Mouse (Mus musculus) retina, embryonic 14.5 days (tissue): ENCODE measurements around the gene Grm1.

Source experiments
- DNase-seq: peaks from one replicate; pipeline ENCODE4 v3.0.0-alpha.2; 2015; ENCODE audit warnings: low spot score

Grm1 gene

GRCm38 (mm10) chr10:10964490-10965150 is 117.5 kb downstream of the Grm1 start:
- no peak for DNase-seq

- DNase-seq: no peak
These were observed 131.6 kb downstream of the Grm1 start for GRCm38 (mm10) chr10:10950557-10950956.

GRCm38 (mm10) chr10:10949172-10949571 is 133.0 kb downstream of the Grm1 start:
- no peak for DNase-seq

GRCm38 (mm10) chr10:10947531-10947930 is 134.6 kb downstream of the Grm1 start:
- DNase-seq: no peak

- DNase-seq: no peak
These were observed 138.2 kb downstream of the Grm1 start for GRCm38 (mm10) chr10:10944003-10944402.

- no peak for DNase-seq
These were observed 139.9 kb downstream of the Grm1 start for GRCm38 (mm10) chr10:10942248-10942647.

GRCm38 (mm10) chr10:10935806-10936205 is 146.3 kb downstream of the Grm1 start:
- no peak for DNase-seq

- no peak for DNase-seq
These were observed 152.5 kb downstream of the Grm1 start for GRCm38 (mm10) chr10:10929672-10930071.

GRCm38 (mm10) chr10:10928798-10929366 is 153.3 kb downstream of the Grm1 start:
- no peak for DNase-seq

GRCm38 (mm10) chr10:10917857-10918399 is 164.2 kb downstream of the Grm1 start:
- no peak for DNase-seq

- no peak for DNase-seq
These were observed 168.5 kb downstream of the Grm1 start for GRCm38 (mm10) chr10:10913621-10914020.

GRCm38 (mm10) chr10:10890221-10890620 is 191.9 kb downstream of the Grm1 start:
- no peak for DNase-seq

GRCm38 (mm10) chr10:10888521-10888920 is 193.6 kb downstream of the Grm1 start:
- no peak for DNase-seq

- DNase-seq: no peak
These were observed 197.2 kb downstream of the Grm1 start for GRCm38 (mm10) chr10:10884992-10885391.

GRCm38 (mm10) chr10:10872142-10872541 is 210.0 kb downstream of the Grm1 start:
- DNase-seq: no peak

- DNase-seq: no peak
These were observed 211.9 kb downstream of the Grm1 start for GRCm38 (mm10) chr10:10870271-10870670.

GRCm38 (mm10) chr10:10866278-10866677 is 215.9 kb downstream of the Grm1 start:
- DNase-seq: no peak

GRCm38 (mm10) chr10:10864759-10865158 is 217.4 kb downstream of the Grm1 start:
- no peak for DNase-seq

GRCm38 (mm10) chr10:10847376-10848286 is 234.5 kb downstream of the Grm1 start:
- DNase-seq: no peak

GRCm38 (mm10) chr10:10845059-10845685 is 237.0 kb downstream of the Grm1 start:
- no peak for DNase-seq

GRCm38 (mm10) chr10:10835406-10835805 is 246.8 kb downstream of the Grm1 start:
- DNase-seq: no peak

- DNase-seq: no peak
These were observed 247.3 kb downstream of the Grm1 start for GRCm38 (mm10) chr10:10834828-10835227.
